Mouse (Mus musculus) heart, embryonic 15.5 days (tissue): ENCODE results near the gene Thap3. TPM values are rescaled to one million over a fixed set of nuclear protein-coding genes. Genes with fewer than 3 reads are reported as not detected.

Experiments
- ATAC-seq: fragments of 200-750 bp; cut with Nextera tagmentation; replicated peaks from 2 replicates; pipeline ENCODE4 v1.8.0; 2017; ENCODE audit warnings: low read depth, moderate TSS enrichment; ENCODE audit not compliant: insufficient number of reproducible peaks, insufficient read depth, low FRiP score
- H3K27ac ChIP-seq: fragments of 300-500 bp; sonication (generic); 2 replicates; pipeline ENCODE4 v1.5.1; 2015; ENCODE audit warnings: mild to moderate bottlenecking, inconsistent platforms
- H3K27me3 ChIP-seq: fragments of 300-500 bp; sonication (generic); 2 replicates; pipeline ENCODE4 v1.6.1; 2015; ENCODE audit warnings: inconsistent platforms
- H3K36me3 ChIP-seq: fragments of 300-500 bp; sonication (generic); 2 replicates; pipeline ENCODE4 v1.6.1; 2015; ENCODE audit warnings: mild to moderate bottlenecking, inconsistent platforms
- H3K4me1 ChIP-seq: fragments of 300-500 bp; sonication (generic); replicated peaks from 2 replicates; pipeline ENCODE4 v1.6.1; 2015; ENCODE audit warnings: inconsistent platforms
- H3K4me2 ChIP-seq: fragments of 300-500 bp; sonication (generic); 2 replicates; pipeline ENCODE4 v1.6.1; 2015; ENCODE audit warnings: inconsistent platforms, mild to moderate bottlenecking, moderate library complexity
- H3K4me3 ChIP-seq: fragments of 300-500 bp; sonication (generic); 2 replicates; pipeline ENCODE4 v1.5.1; 2015; ENCODE audit warnings: mild to moderate bottlenecking, inconsistent platforms
- H3K9ac ChIP-seq: fragments of 300-500 bp; sonication (generic); 2 replicates; pipeline ENCODE4 v1.6.1; 2015; ENCODE audit warnings: mild to moderate bottlenecking, inconsistent platforms
- H3K9me3 ChIP-seq: fragments of 300-500 bp; sonication (generic); replicated peaks from 2 replicates; pipeline ENCODE4 v1.6.1; 2016; ENCODE audit warnings: inconsistent platforms
- WGBS: fragments of 180-500 bp; shearing (Covaris S2); methylation state at CpG from one replicate; pipeline ENCODE4 v1.1.7; 2015; ENCODE audit warnings: mixed read lengths; 5-methylcytosine and 5-hydroxymethylcytosine counted together
- polyA plus RNA-seq: library from polyadenylated mRNA; unstranded; fragments of >200 nt; fragmentation: Nextera tagmentation; extraction: Ambion mirVana; gene quantifications from 2 replicates; pipeline ENCODE4 v1.2.1, GENCODE M21; 2015

Thap3 gene
- polyA plus RNA-seq, 1 experiment from 2014 or later: 26.3 TPM

- Histone ChIP-seq H3K4me3 (no peak overlapping the region), H3K27ac (no peak overlapping the region), H3K9me3 (no peaks in the 10 kb centered on the region), H3K4me2 (no peak overlapping the region), H3K27me3 (no peaks in the 10 kb centered on the region), H3K9ac (no peak overlapping the region), H3K4me1 (peaks cover 29% of the 10 kb centered on the region), H3K36me3 (peaks cover 55% of the 10 kb centered on the region)
- WGBS: 81% methylated on average over 8 of the region's 8 CpGs
- no peak for ATAC-seq
Measured at GRCm38 (mm10) chr4:152022506-152022905, 33.7 kb upstream of the Thap3 start.

GRCm38 (mm10) chr4:152021568-152022097 is 32.8 kb upstream of the Thap3 start:
- H3K9me3 ChIP-seq: no peaks in the 10 kb centered on the region
- no peak overlapping the region for H3K9ac ChIP-seq

GRCm38 (mm10) chr4:152020024-152020423 is 31.2 kb upstream of the Thap3 start:
- peaks cover 76% of the 10 kb centered on the region for H3K36me3 ChIP-seq
- WGBS: 89% methylated on average over 21 of the region's 21 CpGs

More at GRCm38 (mm10) chr4:152021568-152022097, 32.8 kb upstream of the Thap3 start:
- Histone ChIP-seq H3K4me2 (no peak overlapping the region), H3K27me3 (no peaks in the 10 kb centered on the region), H3K4me3 (no peak overlapping the region), H3K36me3 (peaks cover 60% of the 10 kb centered on the region), H3K27ac (no peak overlapping the region), H3K4me1 (peaks cover 25% of the 10 kb centered on the region)
- WGBS: 75% methylated on average over 12 of the region's 12 CpGs
- no peak for ATAC-seq

GRCm38 (mm10) chr4:152019073-152019472 is 30.3 kb upstream of the Thap3 start:
- no peak for ATAC-seq
- Histone ChIP-seq H3K27ac (no peak overlapping the region), H3K36me3 (peaks cover 84% of the 10 kb centered on the region), H3K27me3 (no peaks in the 10 kb centered on the region), H3K4me3 (no peak overlapping the region), H3K4me2 (no peak overlapping the region), H3K9ac (no peak overlapping the region), H3K9me3 (no peaks in the 10 kb centered on the region), H3K4me1 (peaks cover 5% of the 10 kb centered on the region)
- 82% methylated on average over 6 of the region's 6 CpGs for WGBS

More at GRCm38 (mm10) chr4:152020024-152020423, 31.2 kb upstream of the Thap3 start:
- H3K4me1 ChIP-seq: peaks cover 9% of the 10 kb centered on the region
- H3K9ac ChIP-seq: no peak overlapping the region
- H3K27ac ChIP-seq: no peak overlapping the region
- no peaks in the 10 kb centered on the region for H3K9me3 ChIP-seq
- H3K4me2 ChIP-seq: no peak overlapping the region
- ATAC-seq: no peak
- H3K27me3 ChIP-seq: no peaks in the 10 kb centered on the region
- no peak overlapping the region for H3K4me3 ChIP-seq

- ATAC-seq: no peak
- peak overlapping the region; percentile 24 for H3K4me3 ChIP-seq
- WGBS: 62% methylated on average over 12 of the region's 12 CpGs
- H3K4me1 ChIP-seq: peaks cover 50% of the 10 kb centered on the region
- no peaks in the 10 kb centered on the region for H3K9me3 ChIP-seq
- peak overlapping the region; percentile 96 for H3K27ac ChIP-seq
- peaks cover 46% of the 10 kb centered on the region for H3K36me3 ChIP-seq
- H3K4me2 ChIP-seq: peak overlapping the region; percentile 97
- no peaks in the 10 kb centered on the region for H3K27me3 ChIP-seq
- H3K9ac ChIP-seq: peak overlapping the region; percentile 31
Measured at GRCm38 (mm10) chr4:152013036-152013813, 24.4 kb upstream of the Thap3 start.

GRCm38 (mm10) chr4:152012109-152012508 is 23.3 kb upstream of the Thap3 start:
- peaks cover 35% of the 10 kb centered on the region for H3K36me3 ChIP-seq
- H3K27ac ChIP-seq: peak overlapping the region; percentile 96
- 82% methylated on average over 16 of the region's 16 CpGs for WGBS
- no peaks in the 10 kb centered on the region for H3K27me3 ChIP-seq
- H3K9ac ChIP-seq: 0 out of 2 replicates have a peak overlapping the region, but pooled peaks have one; percentile 18
- peaks cover 61% of the 10 kb centered on the region for H3K4me1 ChIP-seq
- no peak for ATAC-seq
- no peaks in the 10 kb centered on the region for H3K9me3 ChIP-seq
- H3K4me3 ChIP-seq: peak overlapping the region; percentile 75
- peak overlapping the region; percentile 97 for H3K4me2 ChIP-seq

- H3K4me2 ChIP-seq: peak overlapping the region; percentile 97
- peak overlapping the region; percentile 96 for H3K27ac ChIP-seq
- H3K27me3 ChIP-seq: no peaks in the 10 kb centered on the region
- peak overlapping the region; percentile 86 for H3K9ac ChIP-seq
- peaks cover 66% of the 10 kb centered on the region for H3K4me1 ChIP-seq
- no peaks in the 10 kb centered on the region for H3K9me3 ChIP-seq
- no peak for ATAC-seq
- H3K4me3 ChIP-seq: peak overlapping the region; percentile 75
- 42% methylated on average over 8 of the region's 8 CpGs for WGBS
- peaks cover 29% of the 10 kb centered on the region for H3K36me3 ChIP-seq
Measured at GRCm38 (mm10) chr4:152011171-152011760, 22.5 kb upstream of the Thap3 start.

- no peak for ATAC-seq
- Histone ChIP-seq H3K4me1 (peaks cover 66% of the 10 kb centered on the region), H3K27ac (peak overlapping the region; percentile 96), H3K9ac (peak overlapping the region; percentile 86), H3K4me2 (peak overlapping the region; percentile 97), H3K36me3 (peaks cover 24% of the 10 kb centered on the region), H3K4me3 (peak overlapping the region; percentile 75), H3K27me3 (no peaks in the 10 kb centered on the region), H3K9me3 (no peaks in the 10 kb centered on the region)
- WGBS: 6% methylated on average over 13 of the region's 13 CpGs
Measured at GRCm38 (mm10) chr4:152010707-152011134, 21.9 kb upstream of the Thap3 start.

- 1% methylated on average over 10 of the region's 10 CpGs for WGBS
- no peaks in the 10 kb centered on the region for H3K9me3 ChIP-seq
- peak overlapping the region; percentile 96 for H3K27ac ChIP-seq
- peak overlapping the region; percentile 75 for H3K4me3 ChIP-seq
- H3K36me3 ChIP-seq: peaks cover 19% of the 10 kb centered on the region
- peak; percentile 3 for ATAC-seq
- H3K4me1 ChIP-seq: peaks cover 66% of the 10 kb centered on the region
- peak overlapping the region; percentile 86 for H3K9ac ChIP-seq
- H3K27me3 ChIP-seq: no peaks in the 10 kb centered on the region
- H3K4me2 ChIP-seq: peak overlapping the region; percentile 97
Measured at GRCm38 (mm10) chr4:152010091-152010706, 21.4 kb upstream of the Thap3 start.

GRCm38 (mm10) chr4:152009076-152010051 is 20.6 kb upstream of the Thap3 start:
- Histone ChIP-seq H3K9me3 (no peaks in the 10 kb centered on the region), H3K27ac (peak overlapping the region; percentile 96), H3K4me2 (peak overlapping the region; percentile 97), H3K4me1 (peaks cover 65% of the 10 kb centered on the region), H3K27me3 (no peaks in the 10 kb centered on the region), H3K4me3 (peak overlapping the region; percentile 75), H3K36me3 (peaks cover 10% of the 10 kb centered on the region), H3K9ac (peak overlapping the region; percentile 86)
- ATAC-seq: peak; percentile 39
- under 1% methylated on average over 115 of the region's 115 CpGs for WGBS
